Mouse (Mus musculus): ENCODE results near the gene Parm1. TPM values are rescaled to one million over a fixed set of nuclear protein-coding genes. Genes with fewer than 3 reads are reported as not detected.
A peak's percentile ranks its signal among the peaks of the same experiment; 100 is the strongest.

Parm1 gene
- polyA plus RNA-seq, 1 experiment = 0.29 TPM

GRCm38 (mm10) chr5:91561394-91561793 lies 44.0 kb downstream of the Parm1 start:
- no peak overlapping the region for H3K4me3 ChIP-seq (ENCODE audit: insufficient read depth, poor library complexity, severe bottlenecking)
- no peaks in the 10 kb centered on the region for H3K79me2 ChIP-seq (ENCODE audit: control insufficient read depth, insufficient read depth)
- H3K36me3 ChIP-seq (ENCODE audit: control insufficient read depth, insufficient read depth) = no peaks in the 10 kb centered on the region
- no peak overlapping the region for H3ac ChIP-seq (ENCODE audit: control insufficient read depth, insufficient read length, low read depth)
- no peaks in the 10 kb centered on the region for H3K27me3 ChIP-seq (ENCODE audit: control insufficient read depth, insufficient read depth, insufficient read length)
- TF ChIP-seq MYOD1 (IDR thresholded peaks at IDR 0.05; ENCODE audit: control insufficient read depth, insufficient read length, low read depth) = no peak
- no peak for TF ChIP-seq USF1 (IDR thresholded peaks at IDR 0.05; ENCODE audit: low read depth)
- TF ChIP-seq MAX (IDR thresholded peaks at IDR 0.05) = no peak
- no peak for TF ChIP-seq CEBPB (IDR thresholded peaks at IDR 0.05; ENCODE audit: low read depth)
- no peak for TF ChIP-seq FOSL1 (IDR thresholded peaks at IDR 0.05; ENCODE audit: insufficient read depth, low read length, poor library complexity, severe bottlenecking)
- no peak for TF ChIP-seq CTCF (IDR thresholded peaks at IDR 0.05; ENCODE audit: control insufficient read depth, insufficient read depth, insufficient read length)
- no peak for TF ChIP-seq MYOG (IDR thresholded peaks at IDR 0.05; ENCODE audit: control insufficient read depth, extremely low read depth, insufficient read length)
- no peaks in the 10 kb centered on the region for H3K79me3 ChIP-seq (ENCODE audit: low read depth)

- no peaks in the 10 kb centered on the region for H3K27me3 ChIP-seq (ENCODE audit: control insufficient read depth, insufficient read depth, insufficient read length)
- H3K79me3 ChIP-seq (ENCODE audit: low read depth) = no peaks in the 10 kb centered on the region
- TF ChIP-seq USF1 (IDR thresholded peaks at IDR 0.05; ENCODE audit: low read depth) = no peak
- no peak for TF ChIP-seq MAX (IDR thresholded peaks at IDR 0.05)
- TF ChIP-seq FOSL1 (IDR thresholded peaks at IDR 0.05; ENCODE audit: insufficient read depth, low read length, poor library complexity, severe bottlenecking) = no peak
- no peak for TF ChIP-seq MYOG (IDR thresholded peaks at IDR 0.05; ENCODE audit: control insufficient read depth, extremely low read depth, insufficient read length)
- TF ChIP-seq CTCF (IDR thresholded peaks at IDR 0.05; ENCODE audit: control insufficient read depth, insufficient read depth, insufficient read length) = no peak
- no peak for TF ChIP-seq CEBPB (IDR thresholded peaks at IDR 0.05; ENCODE audit: low read depth)
- no peak for TF ChIP-seq MYOD1 (IDR thresholded peaks at IDR 0.05; ENCODE audit: control insufficient read depth, insufficient read length, low read depth)
- no peaks in the 10 kb centered on the region for H3K79me2 ChIP-seq (ENCODE audit: control insufficient read depth, insufficient read depth)
- no peak overlapping the region for H3K4me3 ChIP-seq (ENCODE audit: insufficient read depth, poor library complexity, severe bottlenecking)
- H3ac ChIP-seq (ENCODE audit: control insufficient read depth, insufficient read length, low read depth) = no peak overlapping the region
- H3K36me3 ChIP-seq (ENCODE audit: control insufficient read depth, insufficient read depth) = no peaks in the 10 kb centered on the region
Observed at GRCm38 (mm10) chr5:91562486-91562885, 45.1 kb downstream of the Parm1 start.

- Histone ChIP-seq H3K4me3 (ENCODE audit: insufficient read depth, poor library complexity, severe bottlenecking) (no peak overlapping the region), H3K36me3 (ENCODE audit: control insufficient read depth, insufficient read depth) (no peaks in the 10 kb centered on the region), H3ac (ENCODE audit: control insufficient read depth, insufficient read length, low read depth) (no peak overlapping the region), H3K27me3 (ENCODE audit: control insufficient read depth, insufficient read depth, insufficient read length) (no peaks in the 10 kb centered on the region), H3K79me2 (ENCODE audit: control insufficient read depth, insufficient read depth) (no peaks in the 10 kb centered on the region), H3K79me3 (ENCODE audit: low read depth) (no peaks in the 10 kb centered on the region)
- no peak for TF ChIP-seq CTCF (IDR thresholded peaks at IDR 0.05; ENCODE audit: control insufficient read depth, insufficient read depth, insufficient read length)
- no peak for TF ChIP-seq USF1 (IDR thresholded peaks at IDR 0.05; ENCODE audit: low read depth)
- no peak for TF ChIP-seq MYOG (IDR thresholded peaks at IDR 0.05; ENCODE audit: control insufficient read depth, extremely low read depth, insufficient read length)
Observed at GRCm38 (mm10) chr5:91564054-91564453, 46.6 kb downstream of the Parm1 start.

- H3ac ChIP-seq (ENCODE audit: control insufficient read depth, insufficient read length, low read depth) = no peak overlapping the region
- H3K27me3 ChIP-seq (ENCODE audit: control insufficient read depth, insufficient read depth, insufficient read length) = no peaks in the 10 kb centered on the region
- H3K79me3 ChIP-seq (ENCODE audit: low read depth) = no peaks in the 10 kb centered on the region
- no peak overlapping the region for H3K4me3 ChIP-seq (ENCODE audit: insufficient read depth, poor library complexity, severe bottlenecking)
- H3K79me2 ChIP-seq (ENCODE audit: control insufficient read depth, insufficient read depth) = no peaks in the 10 kb centered on the region
- TF ChIP-seq FOSL1 (IDR thresholded peaks at IDR 0.05; ENCODE audit: insufficient read depth, low read length, poor library complexity, severe bottlenecking) (no peak), CTCF (IDR thresholded peaks at IDR 0.05; ENCODE audit: control insufficient read depth, insufficient read depth, insufficient read length) (no peak), USF1 (IDR thresholded peaks at IDR 0.05; ENCODE audit: low read depth) (no peak), MYOG (IDR thresholded peaks at IDR 0.05; ENCODE audit: control insufficient read depth, extremely low read depth, insufficient read length) (no peak), CEBPB (IDR thresholded peaks at IDR 0.05; ENCODE audit: low read depth) (peak; percentile 68), MAX (IDR thresholded peaks at IDR 0.05) (no peak)
- no peaks in the 10 kb centered on the region for H3K36me3 ChIP-seq (ENCODE audit: control insufficient read depth, insufficient read depth)
Observed at GRCm38 (mm10) chr5:91565458-91565857, 48.0 kb downstream of the Parm1 start.

- H3K36me3 ChIP-seq (ENCODE audit: control insufficient read depth, insufficient read depth) = no peaks in the 10 kb centered on the region
- no peaks in the 10 kb centered on the region for H3K79me3 ChIP-seq (ENCODE audit: low read depth)
- no peak overlapping the region for H3K4me3 ChIP-seq (ENCODE audit: insufficient read depth, poor library complexity, severe bottlenecking)
- no peaks in the 10 kb centered on the region for H3K27me3 ChIP-seq (ENCODE audit: control insufficient read depth, insufficient read depth, insufficient read length)
- TF ChIP-seq CTCF (IDR thresholded peaks at IDR 0.05; ENCODE audit: control insufficient read depth, insufficient read depth, insufficient read length) = no peak
- TF ChIP-seq CEBPB (IDR thresholded peaks at IDR 0.05; ENCODE audit: low read depth) = no peak
- no peak for TF ChIP-seq FOSL1 (IDR thresholded peaks at IDR 0.05; ENCODE audit: insufficient read depth, low read length, poor library complexity, severe bottlenecking)
- TF ChIP-seq MYOG (IDR thresholded peaks at IDR 0.05; ENCODE audit: control insufficient read depth, extremely low read depth, insufficient read length) = no peak
- TF ChIP-seq MYOD1 (IDR thresholded peaks at IDR 0.05; ENCODE audit: control insufficient read depth, insufficient read length, low read depth) = no peak
- TF ChIP-seq USF1 (IDR thresholded peaks at IDR 0.05; ENCODE audit: low read depth) = no peak
- no peak for TF ChIP-seq MAX (IDR thresholded peaks at IDR 0.05)
- no peak overlapping the region for H3ac ChIP-seq (ENCODE audit: control insufficient read depth, insufficient read length, low read depth)
- H3K79me2 ChIP-seq (ENCODE audit: control insufficient read depth, insufficient read depth) = no peaks in the 10 kb centered on the region
Observed at GRCm38 (mm10) chr5:91566591-91566990, 49.2 kb downstream of the Parm1 start.

- Histone ChIP-seq H3K36me3 (ENCODE audit: control insufficient read depth, insufficient read depth) (no peaks in the 10 kb centered on the region), H3K4me3 (ENCODE audit: insufficient read depth, poor library complexity, severe bottlenecking) (no peak overlapping the region), H3K79me3 (ENCODE audit: low read depth) (no peaks in the 10 kb centered on the region), H3K79me2 (ENCODE audit: control insufficient read depth, insufficient read depth) (no peaks in the 10 kb centered on the region), H3ac (ENCODE audit: control insufficient read depth, insufficient read length, low read depth) (no peak overlapping the region), H3K27me3 (ENCODE audit: control insufficient read depth, insufficient read depth, insufficient read length) (no peaks in the 10 kb centered on the region)
- TF ChIP-seq USF1 (IDR thresholded peaks at IDR 0.05; ENCODE audit: low read depth) (no peak), CTCF (IDR thresholded peaks at IDR 0.05; ENCODE audit: control insufficient read depth, insufficient read depth, insufficient read length) (no peak), MYOG (IDR thresholded peaks at IDR 0.05; ENCODE audit: control insufficient read depth, extremely low read depth, insufficient read length) (no peak), MYOD1 (IDR thresholded peaks at IDR 0.05; ENCODE audit: control insufficient read depth, insufficient read length, low read depth) (no peak), MAX (IDR thresholded peaks at IDR 0.05) (no peak), CEBPB (IDR thresholded peaks at IDR 0.05; ENCODE audit: low read depth) (no peak), FOSL1 (IDR thresholded peaks at IDR 0.05; ENCODE audit: insufficient read depth, low read length, poor library complexity, severe bottlenecking) (no peak)
Observed at GRCm38 (mm10) chr5:91574211-91574610, 56.8 kb downstream of the Parm1 start.

Measured in C2C12 (cell line).